Mouse (Mus musculus): ENCODE measurements around the gene Zfp408. TPM values are rescaled to one million over a fixed set of nuclear protein-coding genes. Genes with fewer than 3 reads are reported as not detected.
"Not testable (repeated sequence)": the region's sequence is repeated elsewhere in the genome, so short reads cannot be mapped to it uniquely, and the experiment has no call there.

Zfp408 gene
- polyA plus RNA-seq, 1 experiment from 2014 or later: 7.5 TPM

DNA sequence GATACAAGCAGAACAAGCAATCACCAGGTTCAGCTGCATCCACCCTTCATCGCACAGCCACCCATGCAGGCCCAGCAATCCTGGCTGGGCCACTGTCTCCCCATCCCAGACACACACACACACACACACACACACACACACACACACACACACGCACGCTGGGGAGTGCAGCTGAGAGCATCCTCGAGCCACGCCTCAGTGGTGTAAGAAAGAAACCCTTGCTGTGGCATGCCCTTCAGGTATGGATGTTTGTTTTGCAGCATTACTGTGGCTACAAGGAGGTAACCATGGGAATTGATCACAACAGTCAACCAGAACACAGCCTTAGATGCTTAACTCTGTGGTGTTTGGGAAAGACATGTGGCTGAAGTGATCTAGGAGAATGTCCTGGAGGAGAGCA, 17.3 kb downstream of the Zfp408 start:
- no peak overlapping the region for H3K27ac ChIP-seq (ENCODE audit: low read depth, low read length)
- ATAC-seq (no peak), DNase-seq (ENCODE audit: low spot score) (no peak)
- no peak overlapping the region for H3K4me3 ChIP-seq (ENCODE audit: low read depth, low read length)
- H3K36me3 ChIP-seq (ENCODE audit: control insufficient read depth, insufficient read depth, low read length): no peaks in the 10 kb centered on the region
- no peaks in the 10 kb centered on the region for H3K4me1 ChIP-seq (ENCODE audit: control insufficient read depth, insufficient read depth, low read length)
- no peak overlapping the region for H3K9ac ChIP-seq (ENCODE audit: low read length)
- WGBS: 88% methylated on average over 5 of the region's 5 CpGs
- H3K4me2 ChIP-seq (ENCODE audit: low read length): no peak overlapping the region
- H3K9me3 ChIP-seq (replicated peaks; ENCODE audit: control insufficient read depth, low read length): no peaks in the 10 kb centered on the region
- no peaks in the 10 kb centered on the region for H3K27me3 ChIP-seq (replicated peaks; ENCODE audit: control insufficient read depth, insufficient read depth, low read length)

DNA sequence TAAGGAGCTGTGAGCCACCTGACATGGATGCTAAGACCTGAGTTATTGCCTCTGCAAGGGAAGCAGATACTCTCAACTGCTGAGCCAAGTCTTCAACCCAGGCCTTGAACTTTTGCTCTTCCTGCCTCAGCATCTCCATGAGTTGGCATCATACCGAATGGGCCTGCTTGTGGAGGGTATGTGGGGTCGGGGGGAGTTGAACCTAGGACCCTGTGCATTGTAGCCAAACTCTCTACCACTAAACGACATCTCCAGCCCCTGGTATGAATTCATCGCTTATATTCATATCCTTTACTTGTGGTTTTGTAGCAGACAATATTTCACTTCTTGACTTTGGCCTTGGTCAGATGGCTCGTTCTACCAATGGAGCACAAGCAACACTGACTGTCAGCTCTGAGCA, 17.8 kb downstream of the Zfp408 start:
- Histone ChIP-seq H3K27me3 (replicated peaks; ENCODE audit: control insufficient read depth, insufficient read depth, low read length) (no peaks in the 10 kb centered on the region), H3K9ac (ENCODE audit: low read length) (no peak overlapping the region), H3K4me2 (ENCODE audit: low read length) (no peak overlapping the region), H3K9me3 (replicated peaks; ENCODE audit: control insufficient read depth, low read length) (no peaks in the 10 kb centered on the region), H3K4me1 (ENCODE audit: control insufficient read depth, insufficient read depth, low read length) (no peaks in the 10 kb centered on the region), H3K27ac (ENCODE audit: low read depth, low read length) (no peak overlapping the region), H3K4me3 (ENCODE audit: low read depth, low read length) (no peak overlapping the region), H3K36me3 (ENCODE audit: control insufficient read depth, insufficient read depth, low read length) (no peaks in the 10 kb centered on the region)
- WGBS: 88% methylated on average over 5 of the region's 5 CpGs
- no peak for DNase-seq (ENCODE audit: low spot score)
- no peak for ATAC-seq

DNA sequence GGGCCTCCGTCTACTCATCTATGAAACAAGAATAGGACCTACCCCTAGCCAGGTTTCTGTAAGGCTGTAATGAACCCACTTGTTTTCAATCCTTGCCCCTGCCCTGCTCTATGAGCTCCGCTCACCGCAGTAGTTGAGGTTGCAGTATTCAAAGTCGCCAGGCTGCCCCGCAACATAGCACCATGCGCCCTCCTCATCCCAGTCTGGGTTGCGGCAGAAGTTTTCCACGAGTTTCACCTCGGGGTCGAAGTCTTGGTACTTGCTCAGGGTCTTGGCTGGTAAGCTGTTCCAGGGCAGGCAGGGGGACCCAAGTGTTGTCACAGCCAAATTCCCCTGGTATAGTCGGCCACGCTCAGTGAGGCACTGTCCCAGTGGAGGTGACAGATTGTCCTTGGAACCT, 19.2 kb downstream of the Zfp408 start:
- no peak overlapping the region for H3K4me2 ChIP-seq (ENCODE audit: low read length)
- H3K27me3 ChIP-seq (replicated peaks; ENCODE audit: control insufficient read depth, insufficient read depth, low read length): no peaks in the 10 kb centered on the region
- no peak overlapping the region for H3K4me3 ChIP-seq (ENCODE audit: low read depth, low read length)
- H3K9ac ChIP-seq (ENCODE audit: low read length): no peak overlapping the region
- no peak for DNase-seq (ENCODE audit: low spot score)
- no peak for ATAC-seq
- 93% methylated on average over 12 of the region's 12 CpGs for WGBS
- H3K27ac ChIP-seq (ENCODE audit: low read depth, low read length): no peak overlapping the region
- 0 out of 2 replicates have a peak, but pooled peaks cover 3% of the 10 kb centered on the region for H3K36me3 ChIP-seq (ENCODE audit: control insufficient read depth, insufficient read depth, low read length)
- no peaks in the 10 kb centered on the region for H3K9me3 ChIP-seq (replicated peaks; ENCODE audit: control insufficient read depth, low read length)
- H3K4me1 ChIP-seq (ENCODE audit: control insufficient read depth, insufficient read depth, low read length): no peaks in the 10 kb centered on the region

DNA sequence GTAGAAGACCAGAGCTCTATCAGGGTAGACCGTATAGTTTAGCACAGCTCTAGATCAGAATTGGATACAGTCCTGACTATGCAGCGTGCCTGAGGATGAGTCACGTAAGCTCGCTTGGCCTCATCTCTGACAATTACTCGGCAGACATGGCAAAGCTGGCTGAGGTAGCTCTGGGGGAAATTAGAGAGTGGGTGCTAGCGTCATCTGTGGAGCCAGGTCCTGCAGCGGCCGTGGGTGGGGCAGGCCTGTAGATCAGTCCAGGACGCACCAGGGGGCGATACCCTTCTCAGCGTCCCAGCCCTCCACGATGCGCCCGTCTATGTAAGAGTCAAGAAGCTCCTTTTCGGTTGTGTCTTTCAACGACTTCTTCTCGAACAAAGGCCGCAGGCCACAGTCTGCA, 19.9 kb downstream of the Zfp408 start:
- ATAC-seq (no peak), DNase-seq (ENCODE audit: low spot score) (no peak)
- no peaks in the 10 kb centered on the region for H3K4me1 ChIP-seq (ENCODE audit: control insufficient read depth, insufficient read depth, low read length)
- H3K36me3 ChIP-seq (ENCODE audit: control insufficient read depth, insufficient read depth, low read length): 0 out of 2 replicates have a peak, but pooled peaks cover 5% of the 10 kb centered on the region
- no peak overlapping the region for H3K27ac ChIP-seq (ENCODE audit: low read depth, low read length)
- no peak overlapping the region for H3K9ac ChIP-seq (ENCODE audit: low read length)
- WGBS: 88% methylated on average over 18 of the region's 18 CpGs
- no peaks in the 10 kb centered on the region for H3K9me3 ChIP-seq (replicated peaks; ENCODE audit: control insufficient read depth, low read length)
- H3K27me3 ChIP-seq (replicated peaks; ENCODE audit: control insufficient read depth, insufficient read depth, low read length): no peaks in the 10 kb centered on the region
- H3K4me3 ChIP-seq (ENCODE audit: low read depth, low read length): no peak overlapping the region
- H3K4me2 ChIP-seq (ENCODE audit: low read length): no peak overlapping the region

DNA sequence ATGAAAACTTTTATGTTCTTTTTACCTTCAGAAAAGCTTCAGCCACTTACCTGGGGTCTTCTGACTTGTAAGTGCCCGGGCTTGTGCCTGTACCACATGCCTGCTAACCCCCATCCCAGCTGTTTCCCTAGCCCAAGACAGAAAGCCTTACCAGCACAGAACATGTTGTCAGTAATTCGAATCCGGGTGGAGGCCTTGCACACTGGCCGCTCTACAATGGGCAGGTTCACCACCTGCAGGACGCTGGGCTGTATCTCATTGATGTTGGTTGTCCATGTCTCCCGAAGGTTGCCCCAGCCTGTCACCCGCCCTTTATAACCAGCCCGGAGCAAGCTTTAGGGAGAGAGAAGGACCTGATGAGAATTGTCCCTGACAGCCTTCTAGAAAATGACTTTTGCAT, 21.4 kb downstream of the Zfp408 start:
- Histone ChIP-seq H3K4me3 (ENCODE audit: low read depth, low read length) (no peak overlapping the region), H3K27ac (ENCODE audit: low read depth, low read length) (no peak overlapping the region), H3K4me1 (ENCODE audit: control insufficient read depth, insufficient read depth, low read length) (no peaks in the 10 kb centered on the region), H3K36me3 (ENCODE audit: control insufficient read depth, insufficient read depth, low read length) (peaks cover 10% of the 10 kb centered on the region; the same call in 1 of the 2 replicates), H3K9me3 (replicated peaks; ENCODE audit: control insufficient read depth, low read length) (no peaks in the 10 kb centered on the region), H3K4me2 (ENCODE audit: low read length) (no peak overlapping the region), H3K9ac (ENCODE audit: low read length) (no peak overlapping the region), H3K27me3 (replicated peaks; ENCODE audit: control insufficient read depth, insufficient read depth, low read length) (no peaks in the 10 kb centered on the region)
- 91% methylated on average over 8 of the region's 8 CpGs for WGBS
- no peak for DNase-seq (ENCODE audit: low spot score)
- ATAC-seq: no peak

DNA sequence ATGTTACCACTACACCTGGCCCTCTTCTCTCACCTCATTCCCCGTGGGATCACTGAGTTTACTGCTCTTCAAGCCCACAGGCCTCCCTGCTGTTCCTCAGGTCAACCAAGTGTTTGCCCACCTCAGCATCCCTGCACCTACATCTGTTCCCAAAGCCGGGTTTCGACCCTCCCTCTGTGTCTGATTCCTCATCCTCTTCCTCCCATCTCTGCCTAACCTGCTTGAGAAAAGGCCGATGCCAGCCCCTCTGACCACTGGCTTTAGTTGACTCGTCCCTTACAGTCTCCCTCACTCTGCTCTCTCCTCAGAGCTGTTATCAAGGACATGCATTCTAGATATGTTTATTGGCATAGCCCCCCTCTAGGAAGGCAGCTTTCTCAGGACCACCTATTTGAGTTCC, 22.1 kb downstream of the Zfp408 start:
- WGBS: 74% methylated on average over 5 of the region's 5 CpGs
- H3K27me3 ChIP-seq (replicated peaks; ENCODE audit: control insufficient read depth, insufficient read depth, low read length): no peaks in the 10 kb centered on the region
- ATAC-seq: no peak
- no peak overlapping the region for H3K4me3 ChIP-seq (ENCODE audit: low read depth, low read length)
- H3K4me2 ChIP-seq (ENCODE audit: low read length): no peak overlapping the region
- DNase-seq (ENCODE audit: low spot score): no peak
- H3K27ac ChIP-seq (ENCODE audit: low read depth, low read length): no peak overlapping the region
- H3K9me3 ChIP-seq (replicated peaks; ENCODE audit: control insufficient read depth, low read length): no peaks in the 10 kb centered on the region
- peaks cover 15% of the 10 kb centered on the region for H3K36me3 ChIP-seq (ENCODE audit: control insufficient read depth, insufficient read depth, low read length)
- H3K9ac ChIP-seq (ENCODE audit: low read length): no peak overlapping the region
- no peaks in the 10 kb centered on the region for H3K4me1 ChIP-seq (ENCODE audit: control insufficient read depth, insufficient read depth, low read length)

DNA sequence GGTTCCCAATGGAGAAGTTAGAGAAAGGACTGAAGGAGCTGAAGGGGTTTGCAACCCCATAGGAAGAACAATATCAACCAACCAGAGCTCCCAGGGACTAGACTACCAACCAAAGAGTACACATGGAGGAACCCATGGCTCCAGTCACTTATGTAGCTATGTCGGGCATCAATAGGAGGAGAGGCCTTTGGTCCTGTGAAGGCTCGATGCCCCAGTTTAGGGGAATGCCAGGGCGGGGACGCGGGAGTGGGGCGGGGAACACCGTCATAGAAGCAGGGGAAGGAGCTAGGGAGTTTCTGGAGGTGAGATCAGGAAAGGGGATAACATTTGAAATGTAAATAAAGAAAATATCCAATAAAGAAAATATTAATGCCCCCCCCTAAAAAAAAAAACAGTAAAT, 26.2 kb downstream of the Zfp408 start:
- not testable (repeated sequence) for ATAC-seq
- H3K36me3 ChIP-seq (ENCODE audit: control insufficient read depth, insufficient read depth, low read length): peaks cover 54% of the 10 kb centered on the region
- WGBS: 94% methylated on average over 7 of the region's 7 CpGs

DNA sequence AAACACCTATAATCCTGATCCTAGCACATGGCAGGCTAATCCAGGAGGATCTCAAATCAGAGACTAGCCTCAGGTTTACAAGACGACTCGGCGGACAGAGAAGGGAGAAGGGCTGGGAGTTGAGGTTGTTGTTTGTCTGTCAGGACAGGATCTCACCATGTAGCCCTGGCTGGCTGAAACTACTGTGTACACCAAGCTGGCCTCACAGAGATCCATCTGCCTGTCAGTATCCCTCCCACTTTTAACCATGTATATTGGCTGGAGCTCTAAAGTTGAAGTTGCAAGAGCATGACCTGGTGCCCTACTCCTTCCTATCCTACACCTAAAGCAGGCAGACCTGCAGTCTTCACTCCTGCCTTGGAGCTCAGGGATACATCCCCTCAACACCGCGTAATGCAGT, 27.2 kb downstream of the Zfp408 start:
- Histone ChIP-seq H3K9me3 (replicated peaks; ENCODE audit: control insufficient read depth, low read length) (no peaks in the 10 kb centered on the region), H3K27ac (ENCODE audit: low read depth, low read length) (no peak overlapping the region), H3K36me3 (ENCODE audit: control insufficient read depth, insufficient read depth, low read length) (peaks cover 64% of the 10 kb centered on the region), H3K9ac (ENCODE audit: low read length) (no peak overlapping the region), H3K4me3 (ENCODE audit: low read depth, low read length) (no peak overlapping the region), H3K4me2 (ENCODE audit: low read length) (no peak overlapping the region), H3K27me3 (replicated peaks; ENCODE audit: control insufficient read depth, insufficient read depth, low read length) (no peaks in the 10 kb centered on the region), H3K4me1 (ENCODE audit: control insufficient read depth, insufficient read depth, low read length) (no peaks in the 10 kb centered on the region)
- DNase-seq (ENCODE audit: low spot score) (no peak), ATAC-seq (no peak)
- 91% methylated on average over 5 of the region's 5 CpGs for WGBS

More for the DNA sequence above, 26.2 kb downstream of the Zfp408 start:
- H3K9ac ChIP-seq (ENCODE audit: low read length); H3K4me3 ChIP-seq (ENCODE audit: low read depth, low read length); H3K4me2 ChIP-seq (ENCODE audit: low read length); DNase-seq (ENCODE audit: low spot score); H3K9me3 ChIP-seq (replicated peaks; ENCODE audit: control insufficient read depth, low read length); H3K4me1 ChIP-seq (ENCODE audit: control insufficient read depth, insufficient read depth, low read length); H3K27me3 ChIP-seq (replicated peaks; ENCODE audit: control insufficient read depth, insufficient read depth, low read length); H3K27ac ChIP-seq (ENCODE audit: low read depth, low read length): not testable (repeated sequence)

DNA sequence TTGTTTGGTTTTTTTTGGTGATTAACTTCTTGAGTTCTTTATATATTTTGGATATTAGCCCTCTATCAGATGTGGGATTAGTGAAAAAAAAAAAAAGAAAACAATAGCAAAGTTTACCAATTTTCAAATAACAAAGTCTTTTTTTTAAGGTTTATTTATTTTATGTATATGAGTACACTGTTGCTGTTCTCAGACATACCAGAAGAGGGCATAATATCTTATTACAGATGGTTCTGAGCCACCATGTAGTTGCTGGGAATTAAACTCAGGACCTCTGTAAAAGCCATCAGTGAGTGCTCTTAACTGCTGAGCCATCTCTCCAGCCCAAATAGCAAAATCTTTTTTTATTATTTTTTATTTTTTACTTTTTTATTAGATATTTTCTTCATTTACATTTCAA, 40.2 kb downstream of the Zfp408 start:
- H3K4me1 ChIP-seq (ENCODE audit: control insufficient read depth, insufficient read depth, low read length); H3K4me3 ChIP-seq (ENCODE audit: low read depth, low read length); DNase-seq (ENCODE audit: low spot score); H3K27me3 ChIP-seq (replicated peaks; ENCODE audit: control insufficient read depth, insufficient read depth, low read length); ATAC-seq; H3K27ac ChIP-seq (ENCODE audit: low read depth, low read length); H3K9me3 ChIP-seq (replicated peaks; ENCODE audit: control insufficient read depth, low read length); H3K4me2 ChIP-seq (ENCODE audit: low read length); H3K9ac ChIP-seq (ENCODE audit: low read length): not testable (repeated sequence)
- H3K36me3 ChIP-seq (ENCODE audit: control insufficient read depth, insufficient read depth, low read length): peaks cover 64% of the 10 kb centered on the region

All from forebrain, embryonic 14.5 days (tissue).